Mouse (Mus musculus) limb, embryonic 10.5 days (tissue): ENCODE data around the gene Gm49380. TPM values are rescaled to one million over a fixed set of nuclear protein-coding genes. Genes with fewer than 3 reads are reported as not detected.

ENCODE experiments used
- DNase-seq: peaks from one replicate; pipeline ENCODE4 v3.0.0-alpha.2; 2017; ENCODE audit warnings: low spot score
- H3K27ac ChIP-seq: fragments of 300-500 bp; sonication (generic); 2 replicates; pipeline ENCODE4 v1.5.1; 2016; ENCODE audit warnings: mild to moderate bottlenecking
- H3K27me3 ChIP-seq: fragments of 300-500 bp; sonication (generic); 2 replicates; pipeline ENCODE4 v1.6.1; 2016; ENCODE audit warnings: low read depth, mild to moderate bottlenecking; ENCODE audit not compliant: poor library complexity, severe bottlenecking
- H3K36me3 ChIP-seq: fragments of 300-500 bp; sonication (generic); 2 replicates; pipeline ENCODE4 v1.6.1; 2016; ENCODE audit warnings: mild to moderate bottlenecking, moderate library complexity
- H3K4me1 ChIP-seq: fragments of 300-500 bp; sonication (generic); 2 replicates; pipeline ENCODE4 v1.6.1; 2016
- H3K4me3 ChIP-seq: fragments of 300-500 bp; sonication (generic); 2 replicates; pipeline ENCODE4 v1.5.1; 2016; ENCODE audit warnings: mild to moderate bottlenecking, moderate library complexity
- H3K9me3 ChIP-seq: fragments of 300-500 bp; sonication (generic); replicated peaks from 2 replicates; pipeline ENCODE4 v1.6.1; 2016; ENCODE audit warnings: mild to moderate bottlenecking
- WGBS: fragments of 180-500 bp; shearing (Covaris S2); methylation state at CpG from one replicate; pipeline ENCODE4 v1.1.7; 2016; 5-methylcytosine and 5-hydroxymethylcytosine counted together
- polyA plus RNA-seq: library from polyadenylated mRNA; unstranded; fragments of >200 nt; fragmentation: Nextera tagmentation; extraction: Ambion mirVana; gene quantifications from 2 replicates; pipeline ENCODE4 v1.2.1, GENCODE M21; 2016

Gene Gm49380
- polyA plus RNA-seq, 1 experiment from 2014 or later: 0.35 TPM

GRCm38 (mm10) chr9:44133287-44133686, 20.0 kb upstream of the Gm49380 start:
- no peaks in the 10 kb centered on the region for H3K36me3 ChIP-seq
- H3K4me1 ChIP-seq: peaks cover 62% of the 10 kb centered on the region
- H3K4me3 ChIP-seq: peak overlapping the region; percentile 63; the same call in 1 of the 2 replicates
- no peak for DNase-seq
- 3% methylated on average over 2 of the region's 2 CpGs for WGBS
- H3K27ac ChIP-seq: no peak overlapping the region; the same call in 1 of the 2 replicates
- H3K27me3 ChIP-seq: peaks cover 72% of the 10 kb centered on the region
- H3K9me3 ChIP-seq: no peaks in the 10 kb centered on the region

- Histone ChIP-seq H3K36me3 (no peaks in the 10 kb centered on the region), H3K27ac (no peak overlapping the region), H3K9me3 (no peaks in the 10 kb centered on the region), H3K4me1 (peaks cover 62% of the 10 kb centered on the region), H3K4me3 (no peak overlapping the region), H3K27me3 (peaks cover 70% of the 10 kb centered on the region)
- 65% methylated on average over 5 of the region's 5 CpGs for WGBS
- no peak for DNase-seq
These were observed 18.9 kb upstream of the Gm49380 start for GRCm38 (mm10) chr9:44132200-44132599.

- peak; percentile 33 for DNase-seq
- WGBS: 41% methylated on average over 7 of the region's 7 CpGs
- peaks cover 66% of the 10 kb centered on the region for H3K4me1 ChIP-seq
- H3K27me3 ChIP-seq: peaks cover 60% of the 10 kb centered on the region
- peak overlapping the region; percentile 83 for H3K27ac ChIP-seq
- H3K9me3 ChIP-seq: no peaks in the 10 kb centered on the region
- no peaks in the 10 kb centered on the region for H3K36me3 ChIP-seq
- no peak overlapping the region for H3K4me3 ChIP-seq
These were observed 17.9 kb upstream of the Gm49380 start for GRCm38 (mm10) chr9:44131276-44131590.

GRCm38 (mm10) chr9:44130581-44131275, 17.4 kb upstream of the Gm49380 start:
- H3K4me1 ChIP-seq: peaks cover 66% of the 10 kb centered on the region
- H3K27ac ChIP-seq: peak overlapping the region; percentile 83
- peak overlapping the region; percentile 58 for H3K4me3 ChIP-seq
- H3K36me3 ChIP-seq: no peaks in the 10 kb centered on the region
- DNase-seq: peak; percentile 63
- H3K9me3 ChIP-seq: no peaks in the 10 kb centered on the region
- peaks cover 55% of the 10 kb centered on the region for H3K27me3 ChIP-seq
- 20% methylated on average over 19 of the region's 19 CpGs for WGBS

DNA sequence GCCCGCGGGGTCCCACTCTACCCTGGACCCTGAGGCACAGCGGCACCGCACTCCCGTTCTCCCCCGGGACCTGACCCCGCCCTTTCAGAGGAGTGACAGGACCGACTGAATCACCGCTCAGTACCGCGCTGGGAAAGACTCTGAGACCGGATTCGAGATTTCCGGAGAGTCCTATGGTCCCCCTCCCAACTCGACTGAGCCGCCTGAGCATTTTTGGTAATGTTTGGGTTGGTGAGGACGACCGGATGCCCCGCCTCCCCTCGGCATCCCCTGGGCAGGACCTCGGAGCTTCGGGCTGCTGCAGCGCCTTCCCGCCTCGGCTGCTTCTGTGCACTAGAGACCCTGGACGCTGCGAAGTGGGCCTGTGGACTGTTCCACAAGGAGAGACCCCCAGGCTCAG, 16.7 kb upstream of the Gm49380 start:
- peak; percentile 76 for DNase-seq
- Histone ChIP-seq H3K4me3 (peak overlapping the region; percentile 58), H3K36me3 (no peaks in the 10 kb centered on the region), H3K27ac (peak overlapping the region; percentile 83), H3K27me3 (peaks cover 48% of the 10 kb centered on the region), H3K9me3 (no peaks in the 10 kb centered on the region), H3K4me1 (peaks cover 63% of the 10 kb centered on the region)
- WGBS: under 1% methylated on average over 27 of the region's 27 CpGs

- H3K27me3 ChIP-seq: peaks cover 44% of the 10 kb centered on the region
- 8% methylated on average over 9 of the region's 9 CpGs for WGBS
- peaks cover 59% of the 10 kb centered on the region for H3K4me1 ChIP-seq
- peak overlapping the region; percentile 58 for H3K4me3 ChIP-seq
- peak overlapping the region; percentile 83 for H3K27ac ChIP-seq
- DNase-seq: no peak
- no peaks in the 10 kb centered on the region for H3K36me3 ChIP-seq
- no peaks in the 10 kb centered on the region for H3K9me3 ChIP-seq
These were observed 16.3 kb upstream of the Gm49380 start for GRCm38 (mm10) chr9:44129633-44130032.

DNA sequence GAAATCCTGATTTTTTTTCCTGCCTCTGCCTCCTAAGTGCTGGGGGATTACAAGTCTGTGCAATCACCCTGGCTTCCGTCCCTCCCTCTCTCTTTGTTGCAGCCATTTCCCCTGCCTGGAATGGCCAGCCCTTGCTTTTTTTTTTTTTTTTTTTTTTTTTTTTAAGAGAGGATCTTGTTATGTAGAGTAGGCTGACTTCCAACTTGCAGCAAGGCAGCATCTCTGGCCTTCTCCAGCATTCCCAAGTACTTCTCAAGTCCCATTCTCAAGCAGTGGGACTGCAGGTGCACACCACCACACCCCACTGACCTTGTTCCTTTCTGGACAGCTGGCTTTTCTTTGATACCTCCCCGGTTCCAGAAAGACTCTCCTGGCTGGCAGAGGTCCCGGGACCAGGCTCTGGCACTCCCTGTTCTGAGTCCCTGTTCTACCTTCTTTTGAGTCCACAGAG, 14.1 kb upstream of the Gm49380 start:
- DNase-seq: no peak
- H3K27ac ChIP-seq: no peak overlapping the region
- WGBS: 67% methylated on average over 3 of the region's 3 CpGs

DNA sequence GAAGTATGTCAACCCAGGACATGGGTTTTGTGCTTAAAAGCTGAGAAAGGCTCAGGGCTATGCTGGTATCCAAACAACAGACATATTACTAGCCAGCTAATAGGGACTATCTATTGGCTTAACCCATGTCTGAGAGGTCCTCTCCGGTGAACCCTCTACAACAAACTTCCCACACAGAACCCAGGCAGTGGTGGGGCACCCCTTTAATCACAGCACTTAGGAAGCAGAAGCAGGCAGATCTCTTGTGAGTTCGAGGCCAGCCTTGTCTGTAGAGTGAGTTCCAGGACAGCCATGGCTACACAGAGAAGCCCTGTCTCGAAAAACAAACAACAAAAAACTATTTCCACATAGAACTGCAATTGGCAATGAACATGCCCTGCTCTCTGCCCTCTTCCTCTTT, 13.4 kb upstream of the Gm49380 start:
- peaks cover 40% of the 10 kb centered on the region for H3K4me1 ChIP-seq
- no peaks in the 10 kb centered on the region for H3K36me3 ChIP-seq
- no peak overlapping the region for H3K4me3 ChIP-seq
- H3K27ac ChIP-seq: no peak overlapping the region
- no peaks in the 10 kb centered on the region for H3K9me3 ChIP-seq
- DNase-seq: no peak
- WGBS: 86% methylated on average over 3 of the region's 3 CpGs
- peaks cover 16% of the 10 kb centered on the region for H3K27me3 ChIP-seq

More for the DNA sequence above, 14.1 kb upstream of the Gm49380 start:
- H3K4me3 ChIP-seq: no peak overlapping the region
- H3K9me3 ChIP-seq: no peaks in the 10 kb centered on the region
- peaks cover 22% of the 10 kb centered on the region for H3K27me3 ChIP-seq
- H3K36me3 ChIP-seq: no peaks in the 10 kb centered on the region
- H3K4me1 ChIP-seq: peaks cover 41% of the 10 kb centered on the region

GRCm38 (mm10) chr9:44125546-44126428, 12.5 kb upstream of the Gm49380 start:
- Histone ChIP-seq H3K4me3 (peak overlapping the region; percentile 20; the same call in 1 of the 2 replicates), H3K27ac (peak overlapping the region; percentile 21; the same call in 1 of the 2 replicates), H3K36me3 (no peaks in the 10 kb centered on the region), H3K4me1 (peaks cover 30% of the 10 kb centered on the region), H3K27me3 (peaks cover 6% of the 10 kb centered on the region; the same call in 1 of the 2 replicates), H3K9me3 (no peaks in the 10 kb centered on the region)
- WGBS: 37% methylated on average over 18 of the region's 18 CpGs
- DNase-seq: peak; percentile 91

DNA sequence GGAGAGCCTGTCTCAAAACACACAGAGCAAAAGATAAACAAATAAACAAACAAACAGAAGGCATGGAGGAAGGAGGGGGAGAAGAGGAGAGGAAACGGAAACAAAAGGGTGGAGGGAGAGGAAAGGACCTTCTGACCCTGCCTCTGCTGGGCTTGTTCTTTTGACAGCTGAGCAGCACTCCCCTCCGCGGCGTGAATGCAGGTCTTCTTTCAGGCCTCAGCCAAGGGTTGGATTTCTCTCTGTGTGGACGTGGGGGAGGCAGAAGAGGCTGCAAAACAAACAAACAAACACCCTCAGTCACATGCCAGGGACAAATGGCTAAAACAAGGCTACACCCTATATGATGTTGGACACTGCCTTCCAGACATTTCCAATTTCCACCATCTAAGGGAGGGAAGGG, 11.7 kb upstream of the Gm49380 start:
- Histone ChIP-seq H3K4me3 (no peak overlapping the region), H3K27ac (no peak overlapping the region), H3K4me1 (peaks cover 23% of the 10 kb centered on the region), H3K9me3 (no peaks in the 10 kb centered on the region), H3K27me3 (0 out of 2 replicates have a peak, but pooled peaks cover 4% of the 10 kb centered on the region), H3K36me3 (no peaks in the 10 kb centered on the region)
- 57% methylated on average over 5 of the region's 5 CpGs for WGBS
- DNase-seq: no peak

GRCm38 (mm10) chr9:44124317-44124716, 11.0 kb upstream of the Gm49380 start:
- H3K9me3 ChIP-seq: no peaks in the 10 kb centered on the region
- DNase-seq: no peak
- peaks cover 16% of the 10 kb centered on the region for H3K4me1 ChIP-seq
- H3K27me3 ChIP-seq: 0 out of 2 replicates have a peak, but pooled peaks cover 4% of the 10 kb centered on the region
- H3K4me3 ChIP-seq: no peak overlapping the region
- 73% methylated on average over 6 of the region's 6 CpGs for WGBS
- no peak overlapping the region for H3K27ac ChIP-seq
- no peaks in the 10 kb centered on the region for H3K36me3 ChIP-seq

GRCm38 (mm10) chr9:44119948-44120465, 6.7 kb upstream of the Gm49380 start:
- WGBS: 84% methylated on average over 8 of the region's 8 CpGs
- Histone ChIP-seq H3K4me3 (no peak overlapping the region), H3K27ac (no peak overlapping the region), H3K27me3 (no peaks in the 10 kb centered on the region), H3K4me1 (no peaks in the 10 kb centered on the region; the same call in 1 of the 2 replicates), H3K9me3 (no peaks in the 10 kb centered on the region), H3K36me3 (no peaks in the 10 kb centered on the region)
- DNase-seq: no peak

DNA sequence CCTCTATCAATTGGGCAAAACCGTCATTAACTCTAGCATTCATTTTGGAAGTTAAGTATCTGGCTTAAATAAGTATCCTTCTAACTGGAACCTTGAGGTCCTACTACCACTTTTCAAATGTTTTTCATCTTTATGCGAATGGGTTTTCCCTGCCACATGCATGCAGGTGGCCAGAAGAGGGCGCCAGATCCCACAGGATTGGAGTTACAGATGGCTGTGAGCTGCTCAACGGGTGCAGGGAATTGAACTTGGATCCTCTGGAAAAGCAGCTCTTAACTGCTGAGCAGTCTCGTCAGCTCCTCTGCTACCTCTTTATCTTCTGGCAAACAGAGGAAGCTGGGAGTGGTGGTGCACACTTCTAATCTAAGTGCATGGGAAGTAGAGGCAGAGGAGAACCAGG, 5.7 kb upstream of the Gm49380 start:
- 50% methylated on average over 5 of the region's 5 CpGs for WGBS
- H3K4me1 ChIP-seq: no peaks in the 10 kb centered on the region
- peak; percentile 69 for DNase-seq

More for the DNA sequence above, 5.7 kb upstream of the Gm49380 start:
- Histone ChIP-seq H3K9me3 (no peaks in the 10 kb centered on the region), H3K4me3 (no peak overlapping the region), H3K27ac (no peak overlapping the region), H3K27me3 (no peaks in the 10 kb centered on the region), H3K36me3 (no peaks in the 10 kb centered on the region)
